Mouse (Mus musculus) frontal cortex, postnatal 10 days (tissue): Measurements from ENCODE around the gene Prr14.

Source experiments
- DNase-seq, 2 experiments: peaks; one replicate each; pipeline ENCODE4 v3.0.0; 2022; ENCODE audit warnings: low spot score in 2 of 2, mixed read lengths in 1 of 2

Prr14 gene

GRCm38 (mm10) chr7:127512231-127513015, 53.0 kb downstream of the Prr14 start:
- peak; percentile 89 to 90 for DNase-seq

DNA sequence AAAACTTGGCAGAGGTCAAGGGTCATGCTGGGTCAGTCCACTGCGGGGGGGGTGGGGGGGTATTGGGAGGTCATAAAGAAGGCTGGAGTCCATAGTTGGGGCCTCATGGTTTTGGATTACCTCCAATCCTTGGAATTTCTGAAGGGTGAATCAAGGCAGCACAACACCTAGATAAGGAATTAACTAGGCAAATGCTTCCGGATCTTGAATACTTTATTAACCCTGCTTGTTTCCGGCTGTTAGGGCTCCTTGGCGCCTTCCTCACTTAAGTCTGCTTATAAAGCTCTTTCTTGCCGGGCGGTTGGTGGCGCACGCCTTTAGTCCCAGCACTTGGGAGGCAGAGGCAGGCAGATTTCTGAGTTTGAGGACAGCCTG, 53.6 kb downstream of the Prr14 start:
- no peak for DNase-seq

DNA sequence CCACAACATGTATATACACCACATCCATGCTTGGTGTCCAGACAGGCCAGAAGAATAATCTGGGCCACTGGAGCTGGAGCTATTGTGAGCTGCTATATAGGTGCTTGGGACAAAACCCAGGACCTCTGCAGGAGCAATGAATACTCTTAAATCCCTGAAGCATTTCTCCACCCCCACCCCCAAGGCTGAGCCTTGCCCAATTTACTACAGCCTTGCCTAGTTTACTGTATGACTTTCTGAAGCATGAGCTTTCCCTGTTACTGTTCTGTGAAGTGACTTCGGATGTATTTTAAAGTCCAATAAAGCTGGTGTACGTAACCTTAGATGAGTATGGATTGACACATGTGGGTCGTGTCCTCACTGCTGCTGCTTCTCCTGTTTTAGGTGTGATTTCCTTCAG, 54.4 kb downstream of the Prr14 start:
- DNase-seq, result no peak

- no peak for DNase-seq
Observed at GRCm38 (mm10) chr7:127515846-127516245, 56.4 kb downstream of the Prr14 start.

DNA sequence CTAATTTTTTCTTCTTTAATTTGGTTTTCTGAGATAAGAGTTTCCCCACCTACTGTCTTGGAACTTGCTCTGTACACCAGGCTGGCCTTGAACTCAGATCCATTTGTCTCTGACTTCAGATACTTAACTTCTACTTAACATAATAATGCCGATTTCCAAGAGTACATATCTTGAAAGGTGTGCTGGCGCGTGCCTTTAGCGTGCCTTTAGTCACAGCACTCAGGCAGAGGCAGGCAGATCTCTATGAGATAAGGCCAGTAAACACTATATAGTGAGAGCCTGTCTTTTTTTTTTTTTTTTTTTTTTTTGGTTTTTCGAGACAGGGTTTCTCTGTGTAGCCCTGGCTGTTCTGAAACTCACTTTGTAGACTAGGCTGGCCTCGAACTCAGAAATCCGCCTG, 56.9 kb downstream of the Prr14 start:
- DNase-seq, result no peak

DNA sequence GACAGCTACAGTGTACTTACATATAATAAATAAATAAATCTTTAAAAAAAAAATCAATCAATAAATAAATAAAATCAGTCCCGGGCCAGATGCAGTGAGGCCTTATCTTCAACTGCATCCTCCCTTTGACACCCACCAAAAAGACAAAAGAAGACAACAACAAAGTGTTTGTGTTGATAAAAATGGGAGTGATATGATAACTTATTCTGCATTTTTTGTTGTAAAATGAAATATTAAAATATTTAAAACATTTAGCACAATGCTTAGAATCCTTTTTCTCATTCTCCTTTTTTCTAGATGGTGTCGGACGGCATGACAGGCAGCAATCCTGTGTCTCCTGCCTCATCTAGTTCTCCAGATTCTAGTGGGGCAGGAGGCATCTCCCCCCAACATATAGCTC, 59.9 kb downstream of the Prr14 start, which contains the start of gene Gm42715:
Gene Gm42715, plus strand, starts transcription at position 301 of the 400 bp plus-strand sequence.
- DNase-seq, result no peak
